ENCODE assay signal across 36 mouse cellular contexts in the genomic region with DNA sequence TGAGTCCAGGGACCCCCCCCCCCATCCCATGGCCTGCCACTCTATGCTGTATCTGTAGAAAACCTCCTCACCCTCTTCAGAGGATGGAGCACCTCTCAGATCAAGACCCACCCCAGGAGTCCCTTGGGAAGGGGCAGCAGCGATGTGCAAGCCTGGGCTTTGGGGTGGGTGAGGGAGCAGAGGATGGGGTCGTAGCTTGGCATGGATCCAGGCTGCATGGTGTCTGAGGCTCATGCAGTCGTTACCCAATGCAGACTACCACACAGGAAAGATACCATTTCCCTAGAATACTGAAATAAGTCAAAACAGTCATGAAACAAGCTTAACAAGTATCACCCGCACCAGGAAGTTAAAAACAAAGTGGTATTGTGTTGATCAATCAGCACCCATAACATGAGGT. TPM values are rescaled to one million over a fixed set of nuclear protein-coding genes. Genes with fewer than 3 reads are reported as not detected.
DNase-seq lines count a peak whose midpoint lies in the region; ATAC-seq and TF ChIP-seq lines count a peak whose summit lies in the region.
"Had no signal": no experiment of that assay in that cellular context is flagged by ENCODE, and none has a peak within 500 bp of the region (broad histone marks: within the 10 kb centered on the region; RNA-seq: fewer than 3 reads in every experiment).

No protein-coding gene starts in this region.

- no peak overlapping the region for H3K4me2 ChIP-seq in forebrain, embryonic 16.5 days (ENCODE audit: low read length)
- no peak overlapping the region for H3K4me2 ChIP-seq in forebrain, embryonic 12.5 days
- H3K4me2 ChIP-seq in midbrain, embryonic 11.5 days = no peak overlapping the region
- H3K4me2 ChIP-seq: embryonic facial prominence, embryonic 12.5 days; heart, embryonic 11.5 days; hindbrain, embryonic 14.5 days; liver, embryonic 13.5 days had no signal

- DNase-seq in midbrain, embryonic 11.5 days (ENCODE audit: low spot score, missing footprints) = no peak
- no peak for DNase-seq in midbrain, embryonic 10.5 days (ENCODE audit: low spot score)
- no peak for DNase-seq in right cerebral cortex, postnatal 14 days
- no peak for DNase-seq in heart, adult 2 months
- DNase-seq: adrenal gland, postnatal 36 days; cerebellum, adult 2 months; gastrocnemius, postnatal 14 days; heart, adult 11 months; heart, postnatal 36 days; kidney, adult 9 months; kidney, postnatal 14 days; liver, embryonic 13.5 days; lung, adult 2 months; lung, postnatal 14 days; midbrain, embryonic 14.5 days; thymus, postnatal 14 days had no signal

- H3K4me1 ChIP-seq in forebrain, embryonic 16.5 days (replicated peaks; ENCODE audit: control insufficient read depth, insufficient read depth, low read length) = no peaks in the 10 kb centered on the region
- no peaks in the 10 kb centered on the region for H3K4me1 ChIP-seq in forebrain, embryonic 12.5 days
- H3K4me1 ChIP-seq in midbrain, embryonic 11.5 days (ENCODE audit: control insufficient read depth, insufficient read depth, low read length) = no peaks in the 10 kb centered on the region
- no peaks in the 10 kb centered on the region for H3K4me1 ChIP-seq in midbrain, embryonic 10.5 days
- no peaks in the 10 kb centered on the region for H3K4me1 ChIP-seq in heart, adult 2 months (ENCODE audit: control insufficient read depth, insufficient read depth, low read length)
- H3K4me1 ChIP-seq: embryonic facial prominence, embryonic 12.5 days; liver, embryonic 13.5 days had no signal

- no peaks in the 10 kb centered on the region for H3K27me3 ChIP-seq in forebrain, embryonic 16.5 days (replicated peaks; ENCODE audit: control insufficient read depth, insufficient read depth, low read length)
- no peaks in the 10 kb centered on the region for H3K27me3 ChIP-seq in forebrain, embryonic 12.5 days
- H3K27me3 ChIP-seq in midbrain, embryonic 11.5 days (ENCODE audit: control insufficient read depth, insufficient read depth, low read length) = no peaks in the 10 kb centered on the region
- H3K27me3 ChIP-seq in midbrain, embryonic 10.5 days (ENCODE audit: low read depth, poor library complexity, severe bottlenecking) = no peaks in the 10 kb centered on the region
- H3K27me3 ChIP-seq in heart, adult 2 months (ENCODE audit: control insufficient read depth, insufficient read depth, low read length) = no peaks in the 10 kb centered on the region
- H3K27me3 ChIP-seq: embryonic facial prominence, embryonic 12.5 days; liver, embryonic 13.5 days had no signal

- no peak for TF ChIP-seq POLR2A in heart, adult 2 months (IDR thresholded peaks at IDR 0.05; ENCODE audit: insufficient read depth, low read depth, low read length)

- peaks cover 92% of the 10 kb centered on the region for H3K9me3 ChIP-seq in forebrain, embryonic 16.5 days (ENCODE audit: control insufficient read depth, low read length)
- peaks cover 96% of the 10 kb centered on the region for H3K9me3 ChIP-seq in forebrain, embryonic 12.5 days
- H3K9me3 ChIP-seq in midbrain, embryonic 11.5 days (ENCODE audit: control insufficient read depth, low read length) = peaks cover 96% of the 10 kb centered on the region
- H3K9me3 ChIP-seq in midbrain, embryonic 10.5 days (replicated peaks) = peaks cover 98% of the 10 kb centered on the region

- no peaks in the 10 kb centered on the region for H3K36me3 ChIP-seq in forebrain, embryonic 16.5 days (ENCODE audit: control insufficient read depth, insufficient read depth)
- no peaks in the 10 kb centered on the region for H3K36me3 ChIP-seq in forebrain, embryonic 12.5 days (replicated peaks)
- H3K36me3 ChIP-seq in midbrain, embryonic 11.5 days (ENCODE audit: control insufficient read depth, insufficient read depth, low read length) = no peaks in the 10 kb centered on the region
- H3K36me3 ChIP-seq in midbrain, embryonic 10.5 days = no peaks in the 10 kb centered on the region
- no peaks in the 10 kb centered on the region for H3K36me3 ChIP-seq in heart, adult 2 months (ENCODE audit: control insufficient read depth, insufficient read depth, low read length)
- H3K36me3 ChIP-seq: embryonic facial prominence, embryonic 12.5 days; liver, embryonic 13.5 days had no signal

- no peak overlapping the region for H3K4me3 ChIP-seq in forebrain, embryonic 16.5 days (replicated peaks; ENCODE audit: low read length)
- no peak overlapping the region for H3K4me3 ChIP-seq in forebrain, embryonic 12.5 days (replicated peaks)
- H3K4me3 ChIP-seq in midbrain, embryonic 11.5 days (ENCODE audit: low read depth, low read length) = no peak overlapping the region
- H3K4me3 ChIP-seq in midbrain, embryonic 10.5 days = no peak overlapping the region
- no peak overlapping the region for H3K4me3 ChIP-seq in heart, adult 2 months
- H3K4me3 ChIP-seq: embryonic facial prominence, embryonic 12.5 days; erythroblast, embryonic 14.5 days; liver, embryonic 13.5 days had no signal

- no peak overlapping the region for H3K27ac ChIP-seq in forebrain, embryonic 16.5 days (ENCODE audit: low read length)
- no peak overlapping the region for H3K27ac ChIP-seq in forebrain, embryonic 12.5 days
- no peak overlapping the region for H3K27ac ChIP-seq in midbrain, embryonic 11.5 days (ENCODE audit: low read depth, low read length)
- no peak overlapping the region for H3K27ac ChIP-seq in midbrain, embryonic 10.5 days (replicated peaks)
- no peak overlapping the region for H3K27ac ChIP-seq in heart, adult 2 months
- H3K27ac ChIP-seq: embryonic facial prominence, embryonic 12.5 days; hindbrain, embryonic 14.5 days; liver, embryonic 13.5 days had no signal

- no peak for TF ChIP-seq EP300 in heart, adult 2 months (IDR thresholded peaks at IDR 0.05; ENCODE audit: insufficient read depth, low read depth, low read length)

- ATAC-seq in forebrain, embryonic 16.5 days = peak; percentile 18; the same call in 1 of the 2 replicates
- no peak for ATAC-seq in forebrain, embryonic 12.5 days (ENCODE audit: low FRiP score)
- peak; percentile 6; the same call in 1 of the 2 replicates for ATAC-seq in midbrain, embryonic 11.5 days (ENCODE audit: low FRiP score)
- peak; percentile 1 to 2; a peak in 1 of 4 replicates for ATAC-seq in hematopoietic stem cell, adult 5-6 weeks (replicated peaks in 1 of 2; ENCODE audit: insufficient read depth in 1 of 2, low FRiP score in 2 of 2, low TSS enrichment in 1 of 2, low read depth in 1 of 2, poor library complexity in 2 of 2, severe bottlenecking in 2 of 2)
- ATAC-seq: CD4-positive, CD25-positive, alpha-beta regulatory T cell, adult 4 months; intestine, postnatal 0 days had no signal

- no peak overlapping the region for H3K9ac ChIP-seq in forebrain, embryonic 16.5 days (replicated peaks; ENCODE audit: low read depth, low read length)
- no peak overlapping the region for H3K9ac ChIP-seq in forebrain, embryonic 12.5 days
- H3K9ac ChIP-seq in midbrain, embryonic 11.5 days (ENCODE audit: low read length) = no peak overlapping the region
- no peak overlapping the region for H3K9ac ChIP-seq in heart, adult 2 months (ENCODE audit: low read depth, low read length)
- H3K9ac ChIP-seq: embryonic facial prominence, embryonic 12.5 days; hindbrain, embryonic 14.5 days; liver, embryonic 13.5 days had no signal

- no peaks in the 10 kb centered on the region for H3K79me2 ChIP-seq in heart, adult 2 months (replicated peaks; ENCODE audit: control insufficient read depth, insufficient read depth, low read length)

- no peak for TF ChIP-seq CTCF in heart, adult 2 months (IDR thresholded peaks at IDR 0.05)

- WGBS in forebrain, embryonic 16.5 days = 70% methylated on average over 4 of the region's 4 CpGs
- 68% methylated on average over 4 of the region's 4 CpGs for WGBS in forebrain, embryonic 12.5 days
- WGBS in midbrain, embryonic 11.5 days = 72% methylated on average over 4 of the region's 4 CpGs
- 78% methylated on average over 4 of the region's 4 CpGs for whole genome bisulfite sequencing in midbrain, embryonic 10.5 days
- WGBS in heart, adult 2 months = 54% methylated on average over 4 of the region's 4 CpGs

- intact Hi-C loops in heart, adult 2 months (cut with DNase I) = no loop called here

RNA-seq across cellular contexts. Expression of gene Mroh2a, which starts 21.9 kb away (rescaled TPM):
- 0.96 and 1.0 TPM in 2 replicates for polyA plus RNA-seq in forebrain, embryonic 16.5 days (2015; fragmentation: Nextera tagmentation; extraction: Ambion mirVana)
- 1.4 and 1.7 TPM in 2 replicates for polyA plus RNA-seq in forebrain, embryonic 12.5 days (2016; fragmentation: Nextera tagmentation; extraction: Ambion mirVana)
- polyA plus RNA-seq in midbrain, embryonic 11.5 days (2014; fragmentation: Nextera tagmentation; extraction: Ambion mirVana) = 1.6 and 1.7 TPM in 2 replicates
- polyA plus RNA-seq in midbrain, embryonic 10.5 days (2016; fragmentation: Nextera tagmentation; extraction: Ambion mirVana) = 0.91 and 1.3 TPM in 2 replicates
- 0.05 and 0.44 TPM in 2 replicates for total RNA-seq in hematopoietic stem cell, adult 5-6 weeks (2017)
- total RNA-seq in heart, adult 2 months (2021) = under 1 TPM in 1 of 2 experiments, not detected in 1; 0.13 TPM
- polyA plus RNA-seq in heart, adult 2 months (2012; rRNA removed) = 0.06 TPM in 2 replicates
- total RNA-seq: gastrocnemius, postnatal 14 days; heart, postnatal 36 days had no signal
- polyA plus RNA-seq: erythroblast, embryonic 14.5 days had no signal

RNA-seq across cellular contexts. Expression of gene Hjurp, which starts 28.8 kb away (rescaled TPM):
- polyA plus RNA-seq in forebrain, embryonic 16.5 days (2015; fragmentation: Nextera tagmentation; extraction: Ambion mirVana) = 121 TPM in 2 replicates
- 209 and 210 TPM in 2 replicates for polyA plus RNA-seq in forebrain, embryonic 12.5 days (2016; fragmentation: Nextera tagmentation; extraction: Ambion mirVana)
- 135 TPM in 2 replicates for polyA plus RNA-seq in midbrain, embryonic 11.5 days (2014; fragmentation: Nextera tagmentation; extraction: Ambion mirVana)
- 213 and 222 TPM in 2 replicates for polyA plus RNA-seq in midbrain, embryonic 10.5 days (2016; fragmentation: Nextera tagmentation; extraction: Ambion mirVana)
- total RNA-seq in hematopoietic stem cell, adult 5-6 weeks (2017) = 206 and 220 TPM in 2 replicates
- total RNA-seq in heart, adult 2 months (2021) = 10 to 100 TPM in 1 of 2 experiments, 1 to 10 TPM in 1; 8.7 to 11.5 TPM
- 12.7 and 23.9 TPM in 2 replicates for polyA plus RNA-seq in heart, adult 2 months (2012; rRNA removed)

RNA-seq across cellular contexts. Expression of gene Trpm8, which starts 28.8 kb away (rescaled TPM):
- polyA plus RNA-seq in forebrain, embryonic 16.5 days (2015; fragmentation: Nextera tagmentation; extraction: Ambion mirVana) = 0.09 TPM in 1 of 2 replicates, not detected in the other
- polyA plus RNA-seq in forebrain, embryonic 12.5 days (2016; fragmentation: Nextera tagmentation; extraction: Ambion mirVana) = not detected in 2 replicates
- polyA plus RNA-seq in midbrain, embryonic 11.5 days (2014; fragmentation: Nextera tagmentation; extraction: Ambion mirVana) = not detected in 2 replicates
- not detected in 2 replicates for polyA plus RNA-seq in midbrain, embryonic 10.5 days (2016; fragmentation: Nextera tagmentation; extraction: Ambion mirVana)
- total RNA-seq in hematopoietic stem cell, adult 5-6 weeks (2017) = not detected in 2 replicates
- not detected for total RNA-seq in heart, adult 2 months (2021)
- not detected in 2 replicates for polyA plus RNA-seq in heart, adult 2 months (2012; rRNA removed)
- total RNA-seq: adrenal gland, adult 18-20 months; adrenal gland, postnatal 36 days; gastrocnemius, postnatal 14 days; heart, postnatal 36 days; monocyte, adult 5-6 weeks had no signal
- polyA plus RNA-seq: CD4-positive, CD25-positive, alpha-beta regulatory T cell, adult 4 months; embryonic facial prominence, embryonic 12.5 days; erythroblast, embryonic 14.5 days; forebrain, embryonic 11.5 days; heart, embryonic 16.5 days; intestine, postnatal 0 days; limb, embryonic 14.5 days; liver, embryonic 13.5 days; lung, adult 2 months; small intestine, adult 2 months; stomach, embryonic 14.5 days had no signal

RNA-seq across cellular contexts. Expression of gene Ugt1a1, which starts 36.9 kb away (rescaled TPM):
- not detected in 2 replicates for polyA plus RNA-seq in forebrain, embryonic 16.5 days (2015; fragmentation: Nextera tagmentation; extraction: Ambion mirVana)
- not detected in 2 replicates for polyA plus RNA-seq in forebrain, embryonic 12.5 days (2016; fragmentation: Nextera tagmentation; extraction: Ambion mirVana)
- not detected in 2 replicates for polyA plus RNA-seq in midbrain, embryonic 11.5 days (2014; fragmentation: Nextera tagmentation; extraction: Ambion mirVana)
- not detected in 2 replicates for polyA plus RNA-seq in midbrain, embryonic 10.5 days (2016; fragmentation: Nextera tagmentation; extraction: Ambion mirVana)
- not detected in 2 replicates for total RNA-seq in hematopoietic stem cell, adult 5-6 weeks (2017)
- total RNA-seq in heart, adult 2 months (2021) = not detected
- polyA plus RNA-seq in heart, adult 2 months (2012; rRNA removed) = 0.32 TPM in 1 of 2 replicates, not detected in the other
- total RNA-seq: heart, postnatal 36 days; layer of hippocampus, adult 18-20 months; layer of hippocampus, postnatal 10 days; left cerebral cortex, adult 18-20 months had no signal
- polyA plus RNA-seq: CD4-positive, CD25-positive, alpha-beta regulatory T cell, adult 4 months; cerebellum, adult 2 months; embryonic facial prominence, embryonic 12.5 days; erythroblast, embryonic 14.5 days; forebrain, embryonic 11.5 days; heart, embryonic 11.5 days; hindbrain, embryonic 14.5 days; liver, embryonic 13.5 days; midbrain, embryonic 14.5 days; neural tube, embryonic 14.5 days had no signal

RNA-seq across cellular contexts. Expression of gene Dnajb3, which starts 43.1 kb away (rescaled TPM):
- polyA plus RNA-seq in forebrain, embryonic 16.5 days (2015; fragmentation: Nextera tagmentation; extraction: Ambion mirVana) = 10.1 and 11.7 TPM in 2 replicates
- polyA plus RNA-seq in forebrain, embryonic 12.5 days (2016; fragmentation: Nextera tagmentation; extraction: Ambion mirVana) = 12.6 and 14.4 TPM in 2 replicates
- 13.4 and 15.4 TPM in 2 replicates for polyA plus RNA-seq in midbrain, embryonic 11.5 days (2014; fragmentation: Nextera tagmentation; extraction: Ambion mirVana)
- polyA plus RNA-seq in midbrain, embryonic 10.5 days (2016; fragmentation: Nextera tagmentation; extraction: Ambion mirVana) = 10.7 and 11.1 TPM in 2 replicates
- 0.25 TPM in 1 of 2 replicates, not detected in the other for total RNA-seq in hematopoietic stem cell, adult 5-6 weeks (2017)
- total RNA-seq in heart, adult 2 months (2021) = under 1 TPM in 1 of 2 experiments, not detected in 1; 0.23 TPM
- 0.53 and 0.66 TPM in 2 replicates for polyA plus RNA-seq in heart, adult 2 months (2012; rRNA removed)
- total RNA-seq: monocyte, adult 5-6 weeks had no signal
